Mouse (Mus musculus) neural tube, embryonic 11.5 days (tissue): ENCODE data around the gene Padi6. TPM values are rescaled to one million over a fixed set of nuclear protein-coding genes. Genes with fewer than 3 reads are reported as not detected.

Source experiments
- ATAC-seq: fragments of 200-750 bp; cut with Nextera tagmentation; 2 replicates; pipeline ENCODE4 v1.8.0; 2017; ENCODE audit warnings: moderate number of reproducible peaks, mild to moderate bottlenecking, moderate TSS enrichment, moderate library complexity; ENCODE audit not compliant: insufficient read depth, low FRiP score, low TSS enrichment
- DNase-seq: peaks from one replicate; pipeline ENCODE4 v3.0.0-alpha.2; 2015; ENCODE audit warnings: low spot score
- H3K27ac ChIP-seq: fragments of 300-500 bp; sonication (generic); 2 replicates; pipeline ENCODE4 v1.5.1; 2014; ENCODE audit warnings: low read depth, mild to moderate bottlenecking, low read length
- H3K27me3 ChIP-seq: fragments of 300-500 bp; sonication (generic); 2 replicates; pipeline ENCODE4 v1.6.1; 2014; ENCODE audit warnings: mild to moderate bottlenecking, low read length, mixed read lengths; ENCODE audit not compliant: control insufficient read depth, insufficient read depth
- H3K36me3 ChIP-seq: fragments of 300-500 bp; sonication (generic); 2 replicates; pipeline ENCODE4 v1.6.1; 2014; ENCODE audit warnings: mild to moderate bottlenecking, low read length, moderate library complexity, mixed read lengths; ENCODE audit not compliant: control insufficient read depth, insufficient read depth
- H3K4me1 ChIP-seq: fragments of 300-500 bp; sonication (generic); 2 replicates; pipeline ENCODE4 v1.6.1; 2014; ENCODE audit warnings: low read length, mixed read lengths; ENCODE audit not compliant: control insufficient read depth, insufficient read depth
- H3K4me2 ChIP-seq: fragments of 300-500 bp; sonication (generic); 2 replicates; pipeline ENCODE4 v1.6.1; 2014; ENCODE audit warnings: low read depth, mild to moderate bottlenecking, moderate library complexity
- H3K4me3 ChIP-seq: fragments of 300-500 bp; sonication (generic); 2 replicates; pipeline ENCODE4 v1.5.1; 2014; ENCODE audit warnings: low read depth, low read length
- H3K9ac ChIP-seq: fragments of 300-500 bp; sonication (generic); 2 replicates; pipeline ENCODE4 v1.6.1; 2014; ENCODE audit warnings: mild to moderate bottlenecking, low read length
- H3K9me3 ChIP-seq: fragments of 300-500 bp; sonication (generic); 2 replicates; pipeline ENCODE4 v1.6.1; 2016; ENCODE audit warnings: low read length; ENCODE audit not compliant: control insufficient read depth
- WGBS: fragments of 180-500 bp; shearing (Covaris S2); extraction: QIAGEN DNeasy Blood & Tissue Kit; methylation state at CpG from one replicate; pipeline ENCODE4 v1.1.7; 2014; 5-methylcytosine and 5-hydroxymethylcytosine counted together
- polyA plus RNA-seq: library from polyadenylated mRNA; unstranded; fragments of >200 nt; fragmentation: Nextera tagmentation; extraction: Ambion mirVana; gene quantifications from 2 replicates; pipeline ENCODE4 v1.2.1, GENCODE M21; 2014

Padi6 gene
- polyA plus RNA-seq, 1 experiment from 2014 or later, result not detected

- Histone ChIP-seq H3K4me3 (no peak overlapping the region), H3K4me1 (peaks cover 8% of the 10 kb centered on the region), H3K9ac (no peak overlapping the region), H3K4me2 (no peak overlapping the region), H3K27me3 (no peaks in the 10 kb centered on the region), H3K36me3 (peaks cover 44% of the 10 kb centered on the region), H3K9me3 (no peaks in the 10 kb centered on the region), H3K27ac (no peak overlapping the region)
- 93% methylated on average over 7 of the region's 7 CpGs for WGBS
- DNase-seq (no peak), ATAC-seq (no peak)
These were observed 33.3 kb downstream of the Padi6 start for GRCm38 (mm10) chr4:140709111-140709510.

GRCm38 (mm10) chr4:140708297-140708927 is 34.0 kb downstream of the Padi6 start:
- no peak overlapping the region for H3K4me3 ChIP-seq
- no peak overlapping the region for H3K4me2 ChIP-seq
- H3K9me3 ChIP-seq, result no peaks in the 10 kb centered on the region
- no peak overlapping the region for H3K27ac ChIP-seq
- no peak for ATAC-seq
- peaks cover 42% of the 10 kb centered on the region for H3K36me3 ChIP-seq
- WGBS, result 86% methylated on average over 18 of the region's 18 CpGs
- peaks cover 9% of the 10 kb centered on the region for H3K4me1 ChIP-seq
- H3K9ac ChIP-seq, result no peak overlapping the region
- DNase-seq, result no peak
- H3K27me3 ChIP-seq, result no peaks in the 10 kb centered on the region

- no peaks in the 10 kb centered on the region for H3K27me3 ChIP-seq
- WGBS, result 87% methylated on average over 4 of the region's 4 CpGs
- H3K9me3 ChIP-seq, result no peaks in the 10 kb centered on the region
- no peak overlapping the region for H3K4me3 ChIP-seq
- no peak overlapping the region for H3K4me2 ChIP-seq
- no peak overlapping the region for H3K9ac ChIP-seq
- no peak for ATAC-seq
- H3K36me3 ChIP-seq, result peaks cover 34% of the 10 kb centered on the region
- DNase-seq, result no peak
- peaks cover 13% of the 10 kb centered on the region for H3K4me1 ChIP-seq
- H3K27ac ChIP-seq, result no peak overlapping the region
These were observed 34.8 kb downstream of the Padi6 start for GRCm38 (mm10) chr4:140707615-140708014.

- H3K4me2 ChIP-seq, result peak overlapping the region; percentile 89
- peak overlapping the region; percentile 100; the same call in 1 of the 2 replicates for H3K27ac ChIP-seq
- peak overlapping the region; percentile 94 for H3K9ac ChIP-seq
- H3K27me3 ChIP-seq, result peaks cover 13% of the 10 kb centered on the region
- peaks cover 6% of the 10 kb centered on the region for H3K36me3 ChIP-seq
- H3K4me1 ChIP-seq, result peaks cover 23% of the 10 kb centered on the region
- 57% methylated on average over 4 of the region's 4 CpGs for WGBS
- ATAC-seq, result no peak
- H3K9me3 ChIP-seq, result no peaks in the 10 kb centered on the region
- DNase-seq, result no peak
- H3K4me3 ChIP-seq, result peak overlapping the region; percentile 98
These were observed 38.3 kb downstream of the Padi6 start for GRCm38 (mm10) chr4:140704166-140704565.

GRCm38 (mm10) chr4:140703636-140704035 is 38.8 kb downstream of the Padi6 start:
- H3K9ac ChIP-seq, result peak overlapping the region; percentile 94
- ATAC-seq (peak; percentile 29; the same call in 1 of the 2 replicates), DNase-seq (peak; percentile 44)
- H3K4me3 ChIP-seq, result peak overlapping the region; percentile 98
- peaks cover 3% of the 10 kb centered on the region; the same call in 1 of the 2 replicates for H3K36me3 ChIP-seq
- 3% methylated on average over 8 of the region's 8 CpGs for WGBS
- H3K4me1 ChIP-seq, result peaks cover 23% of the 10 kb centered on the region
- peaks cover 18% of the 10 kb centered on the region for H3K27me3 ChIP-seq
- peak overlapping the region; percentile 100 for H3K27ac ChIP-seq
- peak overlapping the region; percentile 89 for H3K4me2 ChIP-seq
- no peaks in the 10 kb centered on the region for H3K9me3 ChIP-seq

GRCm38 (mm10) chr4:140702611-140703327 is 39.7 kb downstream of the Padi6 start:
- H3K9me3 ChIP-seq, result no peaks in the 10 kb centered on the region
- peaks cover 23% of the 10 kb centered on the region for H3K4me1 ChIP-seq
- peaks cover 19% of the 10 kb centered on the region for H3K27me3 ChIP-seq
- H3K4me3 ChIP-seq, result peak overlapping the region; percentile 98
- DNase-seq (peak; percentile 89), ATAC-seq (peak; percentile 60)
- H3K4me2 ChIP-seq, result peak overlapping the region; percentile 89
- H3K27ac ChIP-seq, result peak overlapping the region; percentile 100
- H3K36me3 ChIP-seq, result no peaks in the 10 kb centered on the region
- H3K9ac ChIP-seq, result peak overlapping the region; percentile 94
- under 1% methylated on average over 55 of the region's 68 CpGs for WGBS

GRCm38 (mm10) chr4:140701716-140702561 is 40.5 kb downstream of the Padi6 start:
- H3K27ac ChIP-seq, result peak overlapping the region; percentile 100
- peaks cover 23% of the 10 kb centered on the region for H3K4me1 ChIP-seq
- DNase-seq (peak; percentile 50), ATAC-seq (0 out of 2 replicates have a peak, but pooled peaks have one; percentile 30)
- H3K36me3 ChIP-seq, result no peaks in the 10 kb centered on the region
- WGBS, result 1% methylated on average over 32 of the region's 107 CpGs
- peak overlapping the region; percentile 98 for H3K4me3 ChIP-seq
- H3K9me3 ChIP-seq, result no peaks in the 10 kb centered on the region
- peak overlapping the region; percentile 94 for H3K9ac ChIP-seq
- H3K4me2 ChIP-seq, result peak overlapping the region; percentile 89
- H3K27me3 ChIP-seq, result peaks cover 19% of the 10 kb centered on the region

GRCm38 (mm10) chr4:140701049-140701715 is 41.3 kb downstream of the Padi6 start:
- Histone ChIP-seq H3K9me3 (no peaks in the 10 kb centered on the region), H3K4me3 (peak overlapping the region; percentile 98), H3K36me3 (no peaks in the 10 kb centered on the region), H3K27me3 (peaks cover 19% of the 10 kb centered on the region), H3K4me1 (peaks cover 23% of the 10 kb centered on the region), H3K9ac (peak overlapping the region; percentile 94), H3K27ac (peak overlapping the region; percentile 100), H3K4me2 (peak overlapping the region; percentile 55)
- WGBS, result under 1% methylated on average over 60 of the region's 61 CpGs
- peak; percentile 70 for ATAC-seq
- peak; percentile 88 for DNase-seq
